In the genomic region with DNA sequence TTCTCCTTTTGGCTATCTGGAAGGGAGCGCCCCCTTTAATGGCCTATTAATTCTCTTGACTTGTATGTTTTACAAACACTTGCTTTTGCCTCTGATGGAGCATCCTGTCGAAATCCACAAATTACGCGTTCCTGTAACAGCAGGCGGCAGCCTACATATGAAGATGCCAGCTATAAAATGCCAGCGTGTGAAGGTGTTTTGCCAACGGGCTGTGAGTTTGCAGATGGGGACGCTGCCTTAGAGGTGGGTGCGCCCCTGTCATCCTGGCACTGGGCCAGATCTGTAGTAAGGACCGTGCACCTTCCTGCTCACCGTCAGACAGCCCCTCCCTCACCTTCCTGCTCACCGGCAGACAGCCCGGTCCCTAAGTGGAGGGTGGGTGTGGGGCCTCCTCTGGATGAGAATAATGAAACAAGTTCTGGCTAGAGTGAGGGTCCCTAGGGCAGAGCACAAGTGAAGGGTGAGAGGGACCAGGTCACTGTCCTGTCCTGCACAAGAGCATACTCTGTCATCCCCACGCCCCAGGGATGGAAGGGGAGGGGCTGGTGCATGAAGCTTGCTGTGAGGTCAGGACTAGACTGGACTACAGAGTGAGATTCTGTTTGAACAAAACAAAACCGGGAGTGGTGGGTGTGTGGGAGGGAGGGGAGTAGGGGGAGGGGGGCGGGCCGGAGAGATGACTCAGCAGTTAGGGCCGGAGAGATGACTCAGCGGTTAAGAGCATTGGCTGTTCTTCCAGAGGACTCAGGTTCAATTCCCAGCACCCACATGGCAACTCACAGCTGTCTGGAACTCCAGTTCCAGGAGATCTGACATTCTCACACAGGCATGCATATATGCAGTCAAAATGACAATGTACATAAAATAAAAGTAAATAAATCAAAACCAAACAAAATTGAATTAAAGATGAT, we compare ENCODE assay signal across 15 mouse cellular contexts. TPM values are rescaled to one million over a fixed set of nuclear protein-coding genes. Genes with fewer than 3 reads are reported as not detected.
DNase-seq lines count a peak whose midpoint lies in the region; ATAC-seq lines count a peak whose summit lies in the region.
"Had no signal": no experiment of that assay in that cellular context is flagged by ENCODE, and none has a peak within 500 bp of the region (broad histone marks: within the 10 kb centered on the region; RNA-seq: fewer than 3 reads in every experiment).

No protein-coding gene starts in this region.

- no peaks in the 10 kb centered on the region for H3K9me3 ChIP-seq in embryonic facial prominence, embryonic 13.5 days
- no peaks in the 10 kb centered on the region for H3K9me3 ChIP-seq in embryonic facial prominence, embryonic 10.5 days
- H3K9me3 ChIP-seq: embryonic facial prominence, embryonic 15.5 days; heart, embryonic 15.5 days had no signal

- intact Hi-C loops in left cerebral cortex, postnatal 14 days (cut with DNase I) = loop anchor here (10.0 kb wide), 1 partner anchor 291 kb away; no protein-coding TSS in a partner anchor
- intact Hi-C loops in left cerebral cortex, postnatal 4 days (cut with DNase I) = no loop called here

- WGBS in embryonic facial prominence, embryonic 13.5 days = 64% methylated on average over 19 of the region's 19 CpGs
- WGBS in embryonic facial prominence, embryonic 10.5 days = 80% methylated on average over 19 of the region's 19 CpGs

- peaks cover 4% of the 10 kb centered on the region for H3K4me1 ChIP-seq in embryonic facial prominence, embryonic 13.5 days
- peaks cover 16% of the 10 kb centered on the region for H3K4me1 ChIP-seq in embryonic facial prominence, embryonic 10.5 days

- peak overlapping the region; percentile 27; the same call in 1 of the 2 replicates for H3K9ac ChIP-seq in embryonic facial prominence, embryonic 13.5 days
- H3K9ac ChIP-seq: embryonic facial prominence, embryonic 15.5 days; heart, embryonic 15.5 days had no signal

- H3K4me3 ChIP-seq in embryonic facial prominence, embryonic 13.5 days = no peak overlapping the region
- no peak overlapping the region for H3K4me3 ChIP-seq in embryonic facial prominence, embryonic 10.5 days
- H3K4me3 ChIP-seq: embryonic facial prominence, embryonic 15.5 days; heart, embryonic 15.5 days had no signal

- no peak overlapping the region for H3K27ac ChIP-seq in embryonic facial prominence, embryonic 13.5 days
- H3K27ac ChIP-seq in embryonic facial prominence, embryonic 10.5 days (replicated peaks) = no peak overlapping the region
- H3K27ac ChIP-seq: embryonic facial prominence, embryonic 15.5 days; heart, embryonic 15.5 days had no signal

- no peak overlapping the region for H3K4me2 ChIP-seq in embryonic facial prominence, embryonic 13.5 days
- H3K4me2 ChIP-seq: embryonic facial prominence, embryonic 15.5 days; heart, embryonic 15.5 days had no signal

- H3K27me3 ChIP-seq in embryonic facial prominence, embryonic 13.5 days = no peaks in the 10 kb centered on the region
- peaks cover 27% of the 10 kb centered on the region; the same call in 1 of the 2 replicates for H3K27me3 ChIP-seq in embryonic facial prominence, embryonic 10.5 days (replicated peaks; ENCODE audit: low read depth, poor library complexity, severe bottlenecking)
- H3K27me3 ChIP-seq: embryonic facial prominence, embryonic 15.5 days had no signal

- DNase-seq in embryonic facial prominence, embryonic 10.5 days (ENCODE audit: low spot score) = no peak
- peak; percentile 19 to 57 for DNase-seq in left cerebral cortex, postnatal 14 days (ENCODE audit: low spot score in 2 of 2)
- DNase-seq in left cerebral cortex, postnatal 4 days = no peak
- peak; percentile 28 for DNase-seq in thymus, postnatal 4 days
- DNase-seq in thymus, postnatal 14 days = no peak
- no peak for DNase-seq in thymus, postnatal 0 days (ENCODE audit: low spot score)
- no peak for DNase-seq in gastrocnemius, postnatal 4 days (ENCODE audit: low spot score in 2 of 2)
- DNase-seq: cerebellum, adult 8-10 months; gastrocnemius, postnatal 25 days; kidney, postnatal 10 days had no signal

- ATAC-seq in embryonic facial prominence, embryonic 13.5 days (ENCODE audit: insufficient number of reproducible peaks, insufficient read depth, low FRiP score, low TSS enrichment, low read depth) = no peak
- ATAC-seq: Patski had no signal

- H3K36me3 ChIP-seq in embryonic facial prominence, embryonic 13.5 days = no peaks in the 10 kb centered on the region
- no peaks in the 10 kb centered on the region for H3K36me3 ChIP-seq in embryonic facial prominence, embryonic 10.5 days (replicated peaks)
- H3K36me3 ChIP-seq: embryonic facial prominence, embryonic 15.5 days; heart, embryonic 15.5 days had no signal

RNA-seq across cellular contexts. Expression of gene Mgat5b, which starts 24.9 kb away (rescaled TPM):
- polyA plus RNA-seq in embryonic facial prominence, embryonic 13.5 days (2015; fragmentation: Nextera tagmentation; extraction: Ambion mirVana) = 1.7 and 3.3 TPM in 2 replicates
- polyA plus RNA-seq in embryonic facial prominence, embryonic 10.5 days (2016; fragmentation: Nextera tagmentation; extraction: Ambion mirVana) = 2.3 and 3.3 TPM in 2 replicates
- total RNA-seq in left cerebral cortex, postnatal 14 days (2021) = 10 to 100 TPM; 80.0 to 86.1 TPM
- total RNA-seq in left cerebral cortex, postnatal 4 days (2021) = 100 to 1,000 TPM; 111 to 114 TPM
- 0.55 and 0.69 TPM in 2 replicates for polyA plus RNA-seq in thymus, postnatal 0 days (2015; fragmentation: Nextera tagmentation; extraction: Ambion mirVana)
- 1 to 10 TPM; 1.3 to 1.4 TPM for total RNA-seq in gastrocnemius, postnatal 4 days (2021)
- polyA plus RNA-seq: liver, embryonic 16.5 days had no signal

RNA-seq across cellular contexts. Expression of gene Srsf2, which starts 40.9 kb away (rescaled TPM):
- polyA plus RNA-seq in embryonic facial prominence, embryonic 13.5 days (2015; fragmentation: Nextera tagmentation; extraction: Ambion mirVana) = 784 and 830 TPM in 2 replicates
- polyA plus RNA-seq in embryonic facial prominence, embryonic 10.5 days (2016; fragmentation: Nextera tagmentation; extraction: Ambion mirVana) = 890 and 902 TPM in 2 replicates
- 100 to 1,000 TPM; 161 to 168 TPM for total RNA-seq in left cerebral cortex, postnatal 14 days (2021)
- total RNA-seq in left cerebral cortex, postnatal 4 days (2021) = 100 to 1,000 TPM; 268 to 270 TPM
- 853 and 857 TPM in 2 replicates for polyA plus RNA-seq in thymus, postnatal 0 days (2015; fragmentation: Nextera tagmentation; extraction: Ambion mirVana)
- 100 to 1,000 TPM; 181 to 207 TPM for total RNA-seq in gastrocnemius, postnatal 4 days (2021)

RNA-seq across cellular contexts. Expression of gene Mfsd11, which starts 41.5 kb away (rescaled TPM):
- 42.6 and 45.6 TPM in 2 replicates for polyA plus RNA-seq in embryonic facial prominence, embryonic 13.5 days (2015; fragmentation: Nextera tagmentation; extraction: Ambion mirVana)
- polyA plus RNA-seq in embryonic facial prominence, embryonic 10.5 days (2016; fragmentation: Nextera tagmentation; extraction: Ambion mirVana) = 23.8 and 26.8 TPM in 2 replicates
- total RNA-seq in left cerebral cortex, postnatal 14 days (2021) = 10 to 100 TPM; 36.9 to 45.9 TPM
- total RNA-seq in left cerebral cortex, postnatal 4 days (2021) = 10 to 100 TPM; 55.9 to 58.5 TPM
- polyA plus RNA-seq in thymus, postnatal 0 days (2015; fragmentation: Nextera tagmentation; extraction: Ambion mirVana) = 32.6 and 35.3 TPM in 2 replicates
- total RNA-seq in gastrocnemius, postnatal 4 days (2021) = 10 to 100 TPM; 42.8 to 43.1 TPM

RNA-seq across cellular contexts. Expression of gene Jmjd6, which starts 50.5 kb away (rescaled TPM):
- 73.4 and 77.7 TPM in 2 replicates for polyA plus RNA-seq in embryonic facial prominence, embryonic 13.5 days (2015; fragmentation: Nextera tagmentation; extraction: Ambion mirVana)
- polyA plus RNA-seq in embryonic facial prominence, embryonic 10.5 days (2016; fragmentation: Nextera tagmentation; extraction: Ambion mirVana) = 88.3 and 97.5 TPM in 2 replicates
- total RNA-seq in left cerebral cortex, postnatal 14 days (2021) = 10 to 100 TPM; 25.4 to 30.2 TPM
- total RNA-seq in left cerebral cortex, postnatal 4 days (2021) = 10 to 100 TPM; 35.7 to 39.9 TPM
- 58.6 and 62.2 TPM in 2 replicates for polyA plus RNA-seq in thymus, postnatal 0 days (2015; fragmentation: Nextera tagmentation; extraction: Ambion mirVana)
- 10 to 100 TPM; 35.6 to 39.7 TPM for total RNA-seq in gastrocnemius, postnatal 4 days (2021)

RNA-seq across cellular contexts. Expression of gene Mettl23, which starts 50.7 kb away (rescaled TPM):
- 78.6 and 84.4 TPM in 2 replicates for polyA plus RNA-seq in embryonic facial prominence, embryonic 13.5 days (2015; fragmentation: Nextera tagmentation; extraction: Ambion mirVana)
- polyA plus RNA-seq in embryonic facial prominence, embryonic 10.5 days (2016; fragmentation: Nextera tagmentation; extraction: Ambion mirVana) = 56.9 and 58.1 TPM in 2 replicates
- 10 to 100 TPM; 25.8 to 28.4 TPM for total RNA-seq in left cerebral cortex, postnatal 14 days (2021)
- total RNA-seq in left cerebral cortex, postnatal 4 days (2021) = 10 to 100 TPM; 26.8 to 29.4 TPM
- 139 and 143 TPM in 2 replicates for polyA plus RNA-seq in thymus, postnatal 0 days (2015; fragmentation: Nextera tagmentation; extraction: Ambion mirVana)
- total RNA-seq in gastrocnemius, postnatal 4 days (2021) = 10 to 100 TPM; 23.7 to 26.6 TPM

Comparison
In these comparisons a context has a peak if more than half of its experiments do, and no peak if none do; other contexts are left out.
1. DNase-seq: peak in left cerebral cortex, postnatal 14 days (2 of 2) and thymus, postnatal 4 days (single experiment); none in embryonic facial prominence, embryonic 10.5 days (single experiment), left cerebral cortex, postnatal 4 days (single experiment), thymus, postnatal 14 days (single experiment), thymus, postnatal 0 days (single experiment) and gastrocnemius, postnatal 4 days (0 of 2).
2. RNA of gene Mgat5b, which starts 24.9 kb away (total RNA-seq): 111 to 114 TPM in left cerebral cortex, postnatal 4 days and 80.0 to 86.1 TPM in left cerebral cortex, postnatal 14 days; 1.3 to 1.4 TPM in gastrocnemius, postnatal 4 days; every median in the first group is over 10 times any median in the second.